Mouse (Mus musculus) lung, adult 18-20 months (tissue): Measurements from ENCODE around the gene Arid3b.
"Not testable (repeated sequence)": the region's sequence is repeated elsewhere in the genome, so short reads cannot be mapped to it uniquely, and the experiment has no call there.

ENCODE experiments used
- DNase-seq, 2 experiments: peaks; one replicate each; pipeline ENCODE4 v3.0.0; 2022; ENCODE audit warnings: mixed read lengths in 2 of 2

Gene Arid3b

GRCm38 (mm10) chr9:57836581-57837170 lies at the start of gene Arid3b:
Arid3b (minus strand) TSS chr9:57836793.
- peak; percentile 95 to 96 for DNase-seq

GRCm38 (mm10) chr9:57883413-57883812 lies 46.8 kb upstream of the Arid3b start:
- no peak for DNase-seq

GRCm38 (mm10) chr9:57881781-57882180 lies 45.2 kb upstream of the Arid3b start:
- not testable (repeated sequence) for DNase-seq

- DNase-seq = no peak
Measured at GRCm38 (mm10) chr9:57880278-57880677, 43.7 kb upstream of the Arid3b start.

- no peak for DNase-seq
Measured at GRCm38 (mm10) chr9:57879213-57879612, 42.6 kb upstream of the Arid3b start.

GRCm38 (mm10) chr9:57874994-57875393 lies 38.4 kb upstream of the Arid3b start:
- no peak for DNase-seq

GRCm38 (mm10) chr9:57874134-57874533 lies 37.5 kb upstream of the Arid3b start:
- DNase-seq = peak in 1 of 2 experiments; percentile 5

GRCm38 (mm10) chr9:57870273-57870816 lies 33.8 kb upstream of the Arid3b start:
- no peak for DNase-seq

- DNase-seq = no peak
Measured at GRCm38 (mm10) chr9:57868767-57869166, 32.2 kb upstream of the Arid3b start.

- DNase-seq = no peak
Measured at GRCm38 (mm10) chr9:57867880-57868279, 31.3 kb upstream of the Arid3b start.

- DNase-seq = no peak
Measured at GRCm38 (mm10) chr9:57867236-57867635, 30.6 kb upstream of the Arid3b start.

GRCm38 (mm10) chr9:57866530-57866929 lies 29.9 kb upstream of the Arid3b start:
- peak in 1 of 2 experiments; percentile 1 for DNase-seq

GRCm38 (mm10) chr9:57864336-57864735 lies 27.7 kb upstream of the Arid3b start:
- DNase-seq = no peak

GRCm38 (mm10) chr9:57861951-57862471 lies 25.4 kb upstream of the Arid3b start:
- peak; percentile 27 to 39 for DNase-seq

GRCm38 (mm10) chr9:57856456-57856855 lies 19.9 kb upstream of the Arid3b start:
- no peak for DNase-seq

GRCm38 (mm10) chr9:57854280-57854679 lies 17.7 kb upstream of the Arid3b start:
- DNase-seq = peak in 1 of 2 experiments; percentile 20

- DNase-seq = no peak
Measured at GRCm38 (mm10) chr9:57839032-57839431, 2.4 kb upstream of the Arid3b start.

- DNase-seq = no peak
Measured at GRCm38 (mm10) chr9:57835841-57836514, 615 bp downstream of the Arid3b start.

GRCm38 (mm10) chr9:57834629-57835417 lies 1.8 kb downstream of the Arid3b start:
- no peak for DNase-seq

- DNase-seq = no peak
Measured at GRCm38 (mm10) chr9:57833762-57834471, 2.7 kb downstream of the Arid3b start.

- peak; percentile 92 to 95 for DNase-seq
Measured at GRCm38 (mm10) chr9:57831267-57832082, 5.1 kb downstream of the Arid3b start.
